Mouse (Mus musculus) hindbrain, embryonic 14.5 days (tissue): Measurements from ENCODE around the gene Vmn1r86. TPM values are rescaled to one million over a fixed set of nuclear protein-coding genes. Genes with fewer than 3 reads are reported as not detected.
"Not testable (repeated sequence)": the region's sequence is repeated elsewhere in the genome, so short reads cannot be mapped to it uniquely, and the experiment has no call there.

Experiments
- ATAC-seq: fragments of 200-750 bp; cut with Nextera tagmentation; 2 replicates; pipeline ENCODE4 v1.8.0; 2017; ENCODE audit warnings: moderate number of reproducible peaks, mild to moderate bottlenecking, moderate TSS enrichment, moderate library complexity; ENCODE audit not compliant: low FRiP score
- DNase-seq: peaks from one replicate; pipeline ENCODE4 v3.0.0-alpha.2; 2015; ENCODE audit warnings: low spot score
- H3K27ac ChIP-seq: fragments of 300-500 bp; sonication (generic); 2 replicates; pipeline ENCODE4 v1.5.1; 2014; ENCODE audit warnings: mild to moderate bottlenecking, moderate library complexity
- H3K27me3 ChIP-seq: fragments of 300-500 bp; sonication (generic); 2 replicates; pipeline ENCODE4 v1.6.1; 2014; ENCODE audit warnings: mild to moderate bottlenecking, low read length, mixed read lengths; ENCODE audit not compliant: control insufficient read depth, insufficient read depth
- H3K36me3 ChIP-seq: fragments of 300-500 bp; sonication (generic); replicated peaks from 2 replicates; pipeline ENCODE4 v1.6.1; 2014; ENCODE audit not compliant: control insufficient read depth, insufficient read depth
- H3K4me1 ChIP-seq: fragments of 300-500 bp; sonication (generic); replicated peaks from 2 replicates; pipeline ENCODE4 v1.6.1; 2014; ENCODE audit warnings: antibody characterized with exemption, low read length, mixed read lengths; ENCODE audit not compliant: control insufficient read depth, insufficient read depth
- H3K4me2 ChIP-seq: fragments of 300-500 bp; sonication (generic); replicated peaks from 2 replicates; pipeline ENCODE4 v1.6.1; 2014; ENCODE audit warnings: mild to moderate bottlenecking, moderate library complexity
- H3K4me3 ChIP-seq: fragments of 300-500 bp; sonication (generic); replicated peaks from 2 replicates; pipeline ENCODE4 v1.5.1; 2014; ENCODE audit warnings: mild to moderate bottlenecking, low read length
- H3K9ac ChIP-seq: fragments of 300-500 bp; sonication (generic); 2 replicates; pipeline ENCODE4 v1.6.1; 2014
- H3K9me3 ChIP-seq: fragments of 300-500 bp; sonication (generic); 2 replicates; pipeline ENCODE4 v1.6.1; 2016; ENCODE audit warnings: low read length; ENCODE audit not compliant: control insufficient read depth
- WGBS: fragments of 180-500 bp; shearing (Covaris S2); extraction: QIAGEN DNeasy Blood & Tissue Kit; methylation state at CpG from one replicate; pipeline ENCODE4 v1.1.7; 2014; 5-methylcytosine and 5-hydroxymethylcytosine counted together
- polyA plus RNA-seq: library from polyadenylated mRNA; unstranded; fragments of >200 nt; fragmentation: Nextera tagmentation; extraction: Ambion mirVana; gene quantifications from 2 replicates; pipeline ENCODE4 v1.2.1, GENCODE M21; 2014

Vmn1r86 gene
- not detected in 2 replicates for polyA plus RNA-seq

DNA sequence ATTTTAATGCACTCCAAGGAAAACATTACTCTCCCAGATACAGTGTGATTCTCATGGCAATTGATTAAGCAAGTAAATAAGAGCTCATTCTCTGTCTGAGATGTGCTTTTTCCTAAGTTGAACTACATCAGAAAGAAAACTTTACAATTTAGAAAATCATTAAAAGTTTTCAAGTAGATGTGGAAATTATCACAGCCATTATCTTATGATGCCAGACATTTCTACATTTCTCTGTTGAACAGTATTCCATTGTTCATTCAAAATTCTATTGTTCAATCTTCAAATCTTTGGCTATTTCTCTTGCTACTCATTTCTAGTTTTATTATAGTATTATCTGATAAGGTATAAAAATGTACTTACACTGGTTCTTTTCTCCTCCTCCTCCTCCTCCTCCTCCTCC is at the start of gene Vmn1r86:
Vmn1r86 (minus strand) TSS at position 101 of the 400 bp plus-strand sequence.
- DNase-seq (no peak), ATAC-seq (no peak)
- H3K4me2 ChIP-seq = no peak within 1 kb of the TSS
- H3K9ac ChIP-seq = no peak within 1 kb of the TSS
- H3K27me3 ChIP-seq = no peaks in the 10 kb centered on the region
- no peaks in the 10 kb centered on the region for H3K9me3 ChIP-seq
- no peaks in the 10 kb centered on the region for H3K4me1 ChIP-seq
- no peaks in the 10 kb centered on the region for H3K36me3 ChIP-seq
- no peak within 1 kb of the TSS for H3K4me3 ChIP-seq
- H3K27ac ChIP-seq = no peak within 1 kb of the TSS

GRCm38 (mm10) chr7:13159268-13159667 is 39.6 kb upstream of the Vmn1r86 start, which contains the start of gene Vmn1r88:
TSS of gene Vmn1r88 (plus strand) at chr7:13159568.
- Histone ChIP-seq H3K4me1 (no peaks in the 10 kb centered on the region), H3K27ac (no peak within 1 kb of the TSS), H3K36me3 (no peaks in the 10 kb centered on the region), H3K9me3 (no peaks in the 10 kb centered on the region), H3K4me3 (no peak within 1 kb of the TSS), H3K9ac (no peak within 1 kb of the TSS), H3K27me3 (no peaks in the 10 kb centered on the region), H3K4me2 (no peak within 1 kb of the TSS)
- DNase-seq (no peak), ATAC-seq (no peak)

GRCm38 (mm10) chr7:13140057-13140456 is 20.3 kb upstream of the Vmn1r86 start, which contains the start of gene Vmn1r87:
TSS of gene Vmn1r87 (minus strand) at chr7:13140157.
- Histone ChIP-seq H3K4me2 (no peak within 1 kb of the TSS), H3K27me3 (no peaks in the 10 kb centered on the region), H3K27ac (no peak within 1 kb of the TSS), H3K9ac (no peak within 1 kb of the TSS), H3K4me1 (no peaks in the 10 kb centered on the region), H3K36me3 (no peaks in the 10 kb centered on the region), H3K9me3 (no peaks in the 10 kb centered on the region), H3K4me3 (no peak within 1 kb of the TSS)
- ATAC-seq (no peak), DNase-seq (no peak)
- 75% methylated on average over 1 of the region's 1 CpGs for WGBS

DNA sequence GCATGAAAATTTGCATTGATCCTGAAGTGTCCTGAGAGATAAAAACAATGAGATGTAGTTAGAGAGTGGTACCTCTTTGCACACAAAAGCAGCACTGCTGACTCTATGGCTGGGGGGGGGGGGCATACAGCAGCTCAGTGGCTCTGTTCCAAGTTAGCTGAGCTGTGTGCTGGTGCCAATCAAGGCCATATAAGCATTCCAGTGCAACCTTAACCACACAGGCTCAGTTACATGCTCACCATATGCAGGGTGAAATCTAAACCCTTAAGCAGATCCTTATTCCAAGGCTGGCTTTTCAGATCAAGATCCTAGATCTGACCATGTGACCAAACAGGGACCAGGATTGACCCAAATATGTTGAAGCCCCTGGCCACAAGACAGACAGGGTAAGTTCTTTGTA is 17.6 kb upstream of the Vmn1r86 start:
- Histone ChIP-seq H3K36me3 (no peaks in the 10 kb centered on the region), H3K9me3 (no peaks in the 10 kb centered on the region), H3K4me2 (no peak overlapping the region), H3K27ac (no peak overlapping the region), H3K27me3 (no peaks in the 10 kb centered on the region), H3K4me1 (no peaks in the 10 kb centered on the region), H3K4me3 (no peak overlapping the region), H3K9ac (no peak overlapping the region)
- ATAC-seq (no peak), DNase-seq (no peak)

- Histone ChIP-seq H3K27me3 (no peaks in the 10 kb centered on the region), H3K9me3 (no peaks in the 10 kb centered on the region), H3K36me3 (no peaks in the 10 kb centered on the region), H3K4me3 (no peak overlapping the region), H3K9ac (no peak overlapping the region), H3K4me1 (no peaks in the 10 kb centered on the region), H3K4me2 (no peak overlapping the region), H3K27ac (no peak overlapping the region)
- no peak for ATAC-seq
- 83% methylated on average over 2 of the region's 2 CpGs for WGBS
- no peak for DNase-seq
These were observed 12.1 kb upstream of the Vmn1r86 start for GRCm38 (mm10) chr7:13131856-13132255.

DNA sequence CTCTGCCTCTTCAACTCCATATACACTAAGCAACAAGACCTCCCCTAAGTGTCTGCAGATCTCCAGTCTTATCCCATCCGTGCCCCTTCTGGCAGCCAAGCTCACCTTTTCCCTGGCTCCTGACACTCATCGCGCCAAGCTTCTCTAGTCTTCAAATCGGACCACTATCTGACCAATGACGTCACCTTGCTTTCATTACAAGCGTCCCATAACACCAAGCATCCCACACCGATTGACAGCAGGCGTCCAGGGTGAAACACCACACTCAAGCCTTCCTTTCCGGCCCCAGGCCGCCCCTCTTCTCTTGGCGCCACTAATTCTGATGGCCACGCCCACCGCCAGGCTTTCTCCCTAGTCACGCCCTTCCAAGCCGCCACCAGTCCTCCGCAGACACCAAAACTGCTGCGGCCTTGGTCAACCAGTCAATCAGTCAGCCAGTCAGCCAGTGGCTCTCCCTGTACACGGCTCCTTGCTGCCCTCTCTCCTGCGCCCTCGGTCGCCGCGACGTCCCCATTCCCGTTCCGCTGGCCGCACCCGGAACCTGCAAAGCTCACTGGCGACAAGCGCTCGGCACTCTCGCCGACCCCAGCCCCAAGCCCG is 3.9 kb upstream of the Vmn1r86 start:
- not testable (repeated sequence) for H3K27ac ChIP-seq, H3K9ac ChIP-seq, H3K36me3 ChIP-seq, H3K27me3 ChIP-seq, H3K9me3 ChIP-seq, H3K4me1 ChIP-seq, DNase-seq
- peak; percentile 94 for ATAC-seq
- H3K4me3 ChIP-seq = peak overlapping the region; percentile 22
- H3K4me2 ChIP-seq = peak overlapping the region; percentile 45
- under 1% methylated on average over 11 of the region's 34 CpGs for WGBS

DNA sequence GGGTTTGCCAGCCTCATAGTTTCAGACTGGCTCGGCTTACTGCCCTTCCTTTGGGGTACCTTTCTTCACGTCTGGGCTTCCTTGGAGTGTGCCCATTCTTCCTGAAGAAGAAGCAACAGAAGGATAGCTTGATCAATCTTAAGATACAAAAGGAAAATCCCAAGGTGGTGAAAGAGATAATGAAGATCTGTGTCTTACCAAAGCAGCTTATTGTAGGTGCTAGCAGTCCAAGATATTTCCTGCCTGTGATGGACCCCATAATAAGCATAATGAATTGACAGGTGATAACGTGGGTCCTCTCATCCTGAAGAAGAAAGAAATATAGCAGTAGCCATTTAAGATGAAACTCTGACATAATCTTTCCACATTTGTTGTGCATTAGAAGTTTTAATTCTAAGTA is 24.6 kb downstream of the Vmn1r86 start, which contains the start of gene Vmn1r85:
Vmn1r85 (minus strand) TSS at position 101 of the 400 bp plus-strand sequence.
- WGBS = 68% methylated on average over 3 of the region's 3 CpGs

GRCm38 (mm10) chr7:13072293-13072692 is 47.4 kb downstream of the Vmn1r86 start:
- DNase-seq = no peak
- Histone ChIP-seq H3K9ac (no peak overlapping the region), H3K4me2 (no peak overlapping the region), H3K4me1 (no peaks in the 10 kb centered on the region), H3K4me3 (no peak overlapping the region), H3K27me3 (no peaks in the 10 kb centered on the region), H3K9me3 (no peaks in the 10 kb centered on the region), H3K27ac (no peak overlapping the region), H3K36me3 (no peaks in the 10 kb centered on the region)
- WGBS = 62% methylated on average over 5 of the region's 5 CpGs
- no peak for ATAC-seq

More for the DNA sequence above, 24.6 kb downstream of the Vmn1r86 start, which contains the start of gene Vmn1r85:
- Histone ChIP-seq H3K9ac (no peak within 1 kb of the TSS), H3K4me3 (no peak within 1 kb of the TSS), H3K36me3 (no peaks in the 10 kb centered on the region), H3K27ac (no peak within 1 kb of the TSS), H3K9me3 (no peaks in the 10 kb centered on the region), H3K4me1 (no peaks in the 10 kb centered on the region), H3K27me3 (no peaks in the 10 kb centered on the region), H3K4me2 (no peak within 1 kb of the TSS)
- DNase-seq (no peak), ATAC-seq (no peak)

- not testable (repeated sequence) for H3K4me1 ChIP-seq, DNase-seq, H3K27me3 ChIP-seq, H3K36me3 ChIP-seq, H3K4me3 ChIP-seq, H3K9me3 ChIP-seq, H3K4me2 ChIP-seq, H3K9ac ChIP-seq, ATAC-seq, H3K27ac ChIP-seq
- 38% methylated on average over 1 of the region's 2 CpGs for WGBS
These were observed 56.3 kb downstream of the Vmn1r86 start for GRCm38 (mm10) chr7:13063399-13063798.

- Histone ChIP-seq H3K9me3 (no peaks in the 10 kb centered on the region), H3K27me3 (no peaks in the 10 kb centered on the region), H3K27ac (no peak overlapping the region), H3K4me1 (no peaks in the 10 kb centered on the region), H3K4me3 (no peak overlapping the region), H3K9ac (no peak overlapping the region), H3K36me3 (no peaks in the 10 kb centered on the region), H3K4me2 (no peak overlapping the region)
- ATAC-seq (no peak), DNase-seq (no peak)
- 86% methylated on average over 9 of the region's 9 CpGs for WGBS
These were observed 60.2 kb downstream of the Vmn1r86 start for GRCm38 (mm10) chr7:13059536-13059935.
